Mouse (Mus musculus): ENCODE measurements around the gene Ypel3.

DNA sequence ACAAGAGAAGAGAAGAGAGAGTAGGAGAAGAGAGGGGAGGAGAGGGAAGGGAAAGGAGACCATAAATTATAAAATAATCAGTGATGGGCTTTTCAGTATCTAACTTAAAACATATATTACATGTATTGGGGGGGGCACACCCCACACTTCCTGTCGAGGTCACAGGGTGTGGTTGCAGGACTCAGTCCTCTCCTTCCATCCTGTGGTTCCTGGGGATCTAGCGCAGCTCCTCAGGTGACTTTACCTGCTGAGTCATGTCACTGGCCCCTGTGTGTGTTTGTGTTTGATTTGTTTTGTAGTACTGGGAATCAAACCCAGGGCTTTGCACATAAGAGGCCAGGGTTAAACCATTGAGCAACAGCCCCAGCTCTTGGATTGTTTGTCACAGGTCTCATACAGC lies 2.3 kb upstream of the Ypel3 start:
- TF ChIP-seq CTCF (conservative IDR thresholded peaks at IDR 0.05; ENCODE audit: low read length): no peak
- no peak for TF ChIP-seq POU5F1 (IDR thresholded peaks at IDR 0.05; ENCODE audit: borderline replicate concordance, low read length)
- no peak for TF ChIP-seq NANOG (IDR thresholded peaks at IDR 0.05; ENCODE audit: borderline replicate concordance, low read length)
